Mouse (Mus musculus): ENCODE data around the gene Mthfr. TPM values are rescaled to one million over a fixed set of nuclear protein-coding genes. Genes with fewer than 3 reads are reported as not detected.
"Not testable (repeated sequence)": the region's sequence is repeated elsewhere in the genome, so short reads cannot be mapped to it uniquely, and the experiment has no call there.

Gene Mthfr
- total RNA-seq, 2 experiments from 2014 or later: 25.6 to 26.4 TPM

DNA sequence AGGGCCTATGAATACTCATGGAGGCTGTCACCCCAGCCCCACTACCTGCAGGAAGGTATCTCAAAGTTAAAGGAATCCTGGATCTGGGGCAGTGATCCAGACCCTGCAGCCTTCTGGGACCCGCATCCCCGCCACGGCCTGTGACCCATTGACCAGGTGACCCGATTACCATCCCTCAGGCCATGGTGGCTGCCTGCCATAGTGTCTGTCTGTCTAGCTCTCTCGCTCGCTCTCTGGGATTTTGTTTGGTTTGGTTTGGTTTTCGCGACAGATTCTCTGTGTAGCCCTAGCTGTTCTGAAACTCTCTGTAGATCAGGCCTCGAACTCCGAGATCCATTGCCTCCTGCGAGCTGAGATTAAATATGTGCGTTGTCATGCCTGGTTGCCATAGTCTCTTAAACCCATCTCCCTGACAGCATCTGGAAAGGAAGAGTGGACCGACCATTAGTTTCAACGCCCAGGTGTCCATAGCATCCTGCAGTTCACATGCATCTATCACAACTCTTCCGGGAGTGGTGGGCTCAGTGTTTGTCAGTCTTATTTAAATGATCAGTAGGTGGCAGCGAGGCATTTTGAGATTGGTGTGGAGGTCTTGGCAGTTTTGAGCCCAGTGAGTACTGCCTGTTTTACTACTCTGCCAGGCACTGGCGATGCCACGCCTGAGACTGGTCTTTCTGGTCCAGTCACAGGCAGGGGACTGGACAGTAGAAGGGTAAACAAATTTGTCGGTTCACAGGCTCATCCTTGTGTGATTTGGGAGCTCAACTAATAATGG is 564 bp downstream of the Mthfr start:
- peak in 1 of 2 experiments; percentile 25 for DNase-seq (ENCODE audit: low spot score in 2 of 2)

DNA sequence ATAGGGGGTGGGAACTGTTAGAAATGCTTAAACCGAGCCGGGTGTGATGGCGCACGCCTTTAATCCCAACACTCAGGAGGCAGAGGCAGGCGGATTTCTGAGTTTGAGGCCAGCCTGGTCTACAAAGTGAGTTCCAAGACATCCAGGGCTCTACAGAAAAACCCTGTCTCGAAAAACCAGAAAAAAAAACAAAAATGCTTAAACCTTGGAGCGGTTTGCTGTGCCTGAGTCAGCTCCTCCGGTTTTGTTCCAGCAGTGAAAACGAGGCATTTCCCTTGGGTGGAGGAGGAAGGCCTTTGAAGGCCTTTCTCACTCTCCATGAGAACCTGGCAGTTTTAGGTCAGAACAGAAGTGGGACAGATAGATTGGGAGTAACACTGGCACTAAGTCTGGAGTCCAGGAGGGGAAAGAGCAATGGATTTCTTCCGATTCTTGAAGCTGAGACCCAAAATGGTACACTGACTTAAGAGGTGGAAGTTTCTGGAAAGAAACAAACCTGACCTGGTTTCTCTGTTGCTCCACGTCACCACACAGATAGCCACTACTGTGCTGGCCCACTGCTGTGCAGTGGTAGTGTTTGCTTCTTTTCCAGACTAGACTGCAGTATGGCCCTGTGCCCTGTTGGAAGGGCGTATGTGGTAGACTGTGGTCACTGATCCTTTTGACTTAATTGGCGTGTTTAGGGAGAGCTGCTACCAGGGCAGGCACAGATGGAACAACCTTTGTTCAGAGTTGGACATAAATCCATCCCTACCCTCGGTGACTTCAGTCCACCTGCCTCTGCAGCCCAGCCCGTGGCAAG is 1.4 kb downstream of the Mthfr start:
- DNase-seq (ENCODE audit: low spot score in 2 of 2): no peak

DNA sequence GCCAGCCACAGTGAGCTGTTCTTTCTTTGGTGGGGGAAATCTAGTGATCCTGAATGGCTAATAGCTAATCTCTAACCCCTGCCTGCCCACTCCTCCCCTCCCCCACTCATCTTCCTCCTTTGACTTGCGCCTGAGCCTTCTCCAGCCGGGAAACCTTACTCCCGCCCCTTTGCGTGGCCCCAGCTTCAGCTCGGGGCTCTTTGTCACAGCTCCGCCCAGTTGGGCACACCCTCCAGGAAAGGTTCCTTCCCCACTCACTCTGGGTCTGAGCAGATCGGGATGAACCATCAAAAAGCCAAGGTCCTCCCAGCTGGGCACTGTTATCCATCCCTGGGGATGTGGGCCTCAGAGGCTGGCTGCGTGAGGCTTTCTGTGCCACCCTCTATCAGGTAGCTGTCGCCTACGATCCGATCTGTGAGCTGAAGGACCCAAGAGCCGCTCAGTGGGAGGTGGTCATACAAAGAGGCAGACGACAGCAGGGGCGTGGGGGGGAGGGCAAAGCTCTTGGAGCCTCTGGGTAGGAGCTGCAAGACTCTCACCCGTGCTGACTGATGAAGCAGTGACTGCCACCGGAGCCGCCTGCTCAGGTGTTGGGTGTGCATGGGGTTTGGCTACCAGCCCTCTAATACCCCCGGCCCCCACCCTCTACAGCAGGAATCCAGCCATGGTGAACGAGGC is 2.2 kb downstream of the Mthfr start:
- peak in 1 of 2 experiments; percentile 35 for DNase-seq (ENCODE audit: low spot score in 2 of 2)

DNA sequence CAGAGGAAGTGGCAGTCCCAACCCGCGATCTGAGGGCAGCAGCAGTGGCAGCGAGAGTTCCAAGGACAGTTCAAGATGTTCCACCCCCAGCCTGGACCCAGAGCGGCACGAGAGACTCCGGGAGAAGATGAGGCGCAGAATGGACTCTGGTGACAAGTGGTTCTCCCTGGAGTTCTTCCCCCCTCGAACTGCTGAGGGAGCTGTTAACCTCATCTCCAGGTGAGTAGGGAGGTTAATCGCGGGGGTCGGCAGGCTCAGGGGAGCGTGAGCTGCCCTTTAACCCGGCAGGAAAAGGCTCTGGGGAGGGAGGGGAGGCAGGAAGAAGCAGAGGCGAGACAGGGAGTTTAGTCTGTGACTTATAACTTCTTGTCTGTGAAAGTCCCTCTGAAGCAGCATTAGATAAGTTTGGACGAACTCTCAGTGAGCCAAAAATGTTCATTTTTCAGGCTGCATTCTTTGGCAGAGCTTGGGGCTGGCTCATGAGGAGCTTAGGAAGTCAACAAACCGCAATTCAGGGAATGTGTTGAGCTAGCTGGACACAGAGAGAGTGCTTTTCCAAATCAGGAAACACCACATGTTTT is 2.8 kb downstream of the Mthfr start:
- no peak for DNase-seq (ENCODE audit: low spot score in 2 of 2)

DNA sequence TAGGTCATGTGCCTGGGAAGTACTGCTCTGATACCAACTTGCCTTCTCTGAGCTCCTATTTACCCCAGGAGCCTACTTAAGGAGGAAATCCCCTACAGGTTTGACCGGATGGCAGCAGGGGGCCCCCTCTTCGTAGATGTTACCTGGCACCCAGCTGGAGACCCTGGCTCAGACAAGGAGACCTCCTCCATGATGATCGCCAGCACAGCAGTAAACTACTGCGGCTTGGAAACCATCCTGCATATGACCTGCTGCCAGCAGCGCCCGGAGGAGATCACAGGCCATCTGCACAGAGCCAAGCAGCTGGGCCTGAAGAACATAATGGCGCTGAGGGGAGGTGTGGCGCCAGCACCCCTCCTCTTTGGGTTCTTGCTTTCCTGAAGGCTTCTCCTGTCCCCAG is 4.5 kb downstream of the Mthfr start:
- DNase-seq (ENCODE audit: low spot score in 2 of 2): not testable (repeated sequence)

DNA sequence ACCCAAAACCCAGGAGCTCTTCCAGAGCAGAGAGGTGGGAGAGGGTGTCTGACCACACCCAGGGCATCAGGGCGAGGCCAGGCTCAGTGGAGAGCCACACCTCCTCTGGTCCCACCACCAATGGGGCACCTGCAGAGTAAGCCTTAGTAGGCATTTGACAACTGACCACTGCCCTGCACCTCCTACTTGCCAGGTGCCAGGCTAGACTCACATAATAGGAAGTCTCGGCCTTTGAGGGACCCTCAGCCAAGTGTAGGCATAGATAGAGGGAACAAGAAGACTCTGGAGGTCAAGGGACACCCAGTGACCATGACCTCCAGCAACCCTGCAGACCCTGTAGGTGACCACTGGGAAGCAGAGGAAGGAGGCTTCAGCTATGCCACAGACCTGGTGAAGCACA is 5.2 kb downstream of the Mthfr start:
- DNase-seq (ENCODE audit: low spot score in 2 of 2): no peak

DNA sequence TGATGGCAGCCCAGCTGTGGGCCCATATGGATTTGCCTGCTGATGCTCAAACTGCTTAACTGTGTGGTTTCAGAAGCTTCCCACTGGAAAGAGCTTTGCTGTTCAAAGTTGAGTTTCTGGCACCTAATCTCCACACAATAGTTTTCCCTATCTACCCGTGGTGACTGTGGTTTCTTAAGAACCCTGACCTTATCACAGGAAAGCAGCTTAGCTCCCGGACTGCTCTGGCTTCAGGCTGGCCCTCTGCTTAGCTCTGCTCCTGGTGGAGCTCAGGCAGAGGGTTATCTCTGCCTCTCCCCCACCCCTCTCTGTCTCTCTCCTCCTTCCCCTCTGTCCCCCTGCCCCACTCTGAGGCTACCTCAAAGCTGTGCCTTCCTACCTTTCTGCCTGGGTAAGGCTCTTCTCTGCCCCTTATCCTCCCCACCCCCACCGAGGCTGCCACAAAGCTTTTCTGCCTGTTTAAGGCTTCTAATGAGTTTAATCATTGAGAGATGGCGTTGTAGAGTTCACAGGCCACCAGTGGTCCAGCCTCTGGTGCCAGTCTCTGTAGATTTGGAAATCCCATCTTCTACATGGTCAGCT is 7.7 kb downstream of the Mthfr start:
- no peak for DNase-seq (ENCODE audit: low spot score in 2 of 2)

DNA sequence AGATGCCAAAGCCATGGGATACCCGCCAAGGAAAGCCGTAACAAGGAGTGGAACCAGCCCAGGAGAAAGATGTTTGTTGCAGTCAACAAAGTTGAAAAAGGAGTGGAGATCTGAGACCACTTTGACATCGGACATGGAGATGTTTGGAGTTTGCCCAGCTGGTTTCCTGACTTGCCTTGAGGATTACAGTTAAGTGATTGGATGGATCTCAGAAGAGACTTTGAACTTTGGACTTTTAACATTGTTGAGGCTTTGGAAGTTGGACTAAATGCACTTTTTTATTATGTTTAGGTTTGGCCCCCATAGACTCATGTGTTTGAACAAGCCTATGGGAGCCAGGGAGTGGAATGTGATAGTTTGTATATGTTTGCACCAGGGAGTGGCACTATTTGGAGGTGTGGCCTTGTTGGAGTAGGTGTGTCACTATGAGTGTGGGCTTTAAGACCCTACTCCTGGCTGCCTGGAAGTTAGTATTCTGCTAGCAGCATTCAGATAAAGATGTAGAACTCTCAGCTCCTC is 11.6 kb downstream of the Mthfr start:
- DNase-seq (ENCODE audit: low spot score in 2 of 2): not testable (repeated sequence)

DNA sequence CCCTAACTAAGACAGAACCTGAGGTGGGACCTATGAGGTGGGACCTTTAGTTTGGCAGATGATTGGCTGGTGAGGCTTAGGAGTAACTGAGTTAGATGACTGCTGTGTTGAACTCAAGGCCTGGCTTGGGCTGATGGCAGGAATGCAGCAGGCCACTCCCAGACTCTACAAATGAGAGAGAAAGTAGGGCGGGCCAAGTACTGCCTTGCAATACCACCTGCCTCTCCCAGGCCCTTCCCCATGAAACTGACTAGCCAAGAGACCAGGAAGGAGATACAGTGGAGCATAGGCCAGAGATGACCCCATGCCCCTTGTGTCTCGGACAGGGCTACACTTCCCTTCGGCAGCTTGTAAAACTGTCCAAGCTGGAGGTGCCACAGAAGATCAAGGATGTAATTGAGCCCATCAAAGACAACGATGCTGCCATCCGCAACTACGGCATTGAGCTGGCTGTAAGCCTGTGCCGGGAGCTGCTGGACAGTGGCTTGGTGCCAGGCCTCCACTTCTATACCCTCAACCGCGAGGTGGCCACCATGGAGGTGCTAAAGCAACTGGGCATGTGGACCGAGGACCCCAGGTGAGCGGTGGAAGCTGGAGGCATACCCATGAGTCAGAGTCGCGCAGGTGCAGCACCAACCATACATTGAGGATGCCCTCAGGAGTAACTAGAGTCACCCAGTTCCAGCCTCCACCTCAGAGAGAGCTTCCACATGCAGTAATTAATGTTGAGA is 12.3 kb downstream of the Mthfr start:
- no peak for DNase-seq (ENCODE audit: low spot score in 2 of 2)

DNA sequence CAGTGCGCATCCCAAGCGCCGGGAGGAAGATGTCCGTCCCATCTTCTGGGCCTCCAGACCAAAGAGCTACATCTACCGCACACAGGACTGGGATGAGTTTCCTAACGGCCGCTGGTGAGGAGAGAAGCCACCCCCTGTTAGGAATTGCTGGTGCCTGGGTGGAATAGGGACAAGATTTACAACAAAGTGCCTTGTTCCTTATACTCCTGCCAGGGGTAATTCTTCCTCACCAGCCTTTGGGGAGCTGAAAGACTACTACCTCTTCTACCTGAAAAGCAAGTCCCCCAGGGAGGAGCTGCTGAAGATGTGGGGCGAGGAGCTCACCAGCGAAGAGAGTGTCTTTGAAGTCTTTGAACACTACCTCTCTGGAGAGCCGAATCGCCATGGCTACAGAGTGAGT is 13.0 kb downstream of the Mthfr start:
- DNase-seq (ENCODE audit: low spot score in 2 of 2): no peak

DNA sequence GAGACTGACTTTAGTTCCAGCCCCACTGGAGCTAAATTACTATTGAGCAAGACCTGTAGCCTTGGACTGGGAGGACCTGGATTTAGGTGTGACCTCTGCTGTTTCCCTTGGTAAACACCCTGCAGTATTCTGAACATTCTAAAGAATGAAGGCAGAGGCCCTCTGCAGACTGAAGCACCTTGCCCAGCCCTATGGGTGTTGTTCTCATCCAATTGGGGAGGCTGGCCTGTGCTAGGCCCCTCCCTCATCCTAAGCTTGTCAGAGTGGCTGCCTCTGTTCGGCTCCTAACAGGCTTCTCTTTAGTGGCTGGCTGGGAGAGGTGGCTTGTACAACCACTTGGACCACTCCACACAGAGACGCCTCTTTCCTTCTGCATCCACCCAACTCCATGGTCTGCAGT is 14.1 kb downstream of the Mthfr start:
- no peak for DNase-seq (ENCODE audit: low spot score in 2 of 2)

DNA sequence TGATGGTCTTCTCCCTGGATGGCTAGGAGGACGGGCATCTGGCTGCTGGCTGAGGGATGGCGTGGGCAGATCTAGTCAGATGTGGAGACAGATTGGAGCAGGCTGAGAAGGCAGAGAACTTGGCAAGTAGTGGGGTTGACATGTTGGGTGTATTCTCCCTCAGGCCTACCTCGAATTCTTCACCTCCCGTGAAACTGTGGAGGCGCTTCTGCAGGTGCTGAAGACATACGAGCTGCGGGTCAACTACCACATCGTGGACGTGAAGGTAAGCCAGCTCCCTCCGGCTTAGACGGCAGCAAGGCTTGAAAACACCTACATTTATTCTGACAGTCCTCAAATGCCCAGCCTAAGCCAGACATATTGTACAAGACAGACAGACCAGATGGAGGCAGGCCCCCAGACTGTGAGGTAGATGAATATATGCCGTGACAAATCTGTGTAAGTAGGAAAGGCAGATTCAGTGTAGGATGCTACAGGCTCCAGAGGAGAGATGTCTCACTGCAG is 14.6 kb downstream of the Mthfr start:
- peak; percentile 73 to 79 for DNase-seq (ENCODE audit: low spot score in 2 of 2)

DNA sequence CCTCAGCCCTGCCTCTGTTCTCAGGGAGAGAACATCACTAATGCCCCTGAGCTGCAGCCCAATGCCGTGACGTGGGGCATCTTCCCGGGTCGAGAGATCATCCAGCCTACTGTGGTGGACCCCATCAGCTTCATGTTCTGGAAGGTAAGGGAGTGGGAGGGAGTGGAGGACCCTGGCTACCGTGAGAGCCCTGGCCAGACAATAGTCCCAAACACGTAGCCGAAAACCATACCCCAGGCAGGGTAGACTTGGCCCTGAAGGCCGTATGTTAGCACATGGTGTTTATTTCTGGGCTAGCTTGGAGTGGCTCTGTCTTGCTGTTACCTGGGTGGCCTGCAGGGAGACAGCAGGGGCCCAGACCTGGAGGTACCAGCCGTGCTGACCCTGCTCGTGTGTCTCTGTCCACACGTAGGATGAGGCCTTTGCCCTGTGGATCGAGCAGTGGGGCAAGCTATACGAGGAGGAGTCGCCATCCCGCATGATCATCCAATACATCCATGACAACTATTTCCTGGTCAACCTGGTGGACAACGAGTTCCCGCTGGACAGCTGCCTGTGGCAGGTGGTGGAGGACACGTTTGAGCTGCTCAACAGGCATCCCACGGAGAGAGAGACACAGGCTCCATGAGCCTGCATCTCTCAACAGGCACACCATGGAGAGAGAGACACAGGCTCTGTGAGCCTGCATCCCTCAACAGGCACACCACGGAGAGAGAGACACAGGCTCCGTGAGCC is 16.3 kb downstream of the Mthfr start:
- DNase-seq (ENCODE audit: low spot score in 2 of 2): no peak

DNA sequence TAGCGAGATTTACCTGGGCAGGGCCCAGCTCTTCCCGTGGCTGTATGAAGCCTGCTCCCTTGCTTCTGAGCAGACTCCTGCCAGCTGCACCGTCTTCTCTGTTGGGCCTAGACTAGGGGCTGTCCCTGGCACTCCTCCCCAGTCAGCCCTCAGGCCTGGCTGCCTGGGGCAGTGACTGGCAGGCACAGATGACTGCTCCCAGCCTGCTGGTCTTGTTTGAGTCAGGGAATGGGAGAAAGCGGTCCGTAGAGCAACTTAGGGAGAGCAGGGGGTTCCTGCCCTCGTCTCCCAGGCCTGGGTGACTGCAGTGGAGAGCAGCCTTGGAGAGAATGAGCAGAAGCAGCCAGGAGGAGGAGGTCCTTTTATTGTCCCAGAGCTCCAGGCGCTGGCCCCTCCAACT is 17.4 kb downstream of the Mthfr start:
- no peak for DNase-seq (ENCODE audit: low spot score in 2 of 2)

DNA sequence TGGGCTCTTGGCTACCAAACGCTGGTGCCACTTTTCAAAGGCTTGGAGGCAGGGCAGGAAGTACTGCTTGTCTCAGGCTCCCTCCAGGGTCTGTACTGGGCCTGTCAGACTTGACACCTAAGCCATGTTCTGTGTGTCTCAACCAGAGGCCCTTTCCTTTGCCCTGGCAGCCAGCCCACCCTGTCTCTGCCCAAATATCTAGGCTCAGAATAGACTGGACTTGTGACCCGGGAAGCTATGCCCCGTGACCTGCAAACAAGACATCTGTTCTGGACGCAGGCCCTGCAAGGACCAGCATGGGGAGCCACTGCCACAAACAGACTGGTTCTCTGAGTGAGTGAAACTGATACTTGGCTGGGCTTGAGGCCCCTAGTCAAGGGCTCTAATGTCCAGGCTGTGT is 17.9 kb downstream of the Mthfr start:
- DNase-seq (ENCODE audit: low spot score in 2 of 2): no peak

DNA sequence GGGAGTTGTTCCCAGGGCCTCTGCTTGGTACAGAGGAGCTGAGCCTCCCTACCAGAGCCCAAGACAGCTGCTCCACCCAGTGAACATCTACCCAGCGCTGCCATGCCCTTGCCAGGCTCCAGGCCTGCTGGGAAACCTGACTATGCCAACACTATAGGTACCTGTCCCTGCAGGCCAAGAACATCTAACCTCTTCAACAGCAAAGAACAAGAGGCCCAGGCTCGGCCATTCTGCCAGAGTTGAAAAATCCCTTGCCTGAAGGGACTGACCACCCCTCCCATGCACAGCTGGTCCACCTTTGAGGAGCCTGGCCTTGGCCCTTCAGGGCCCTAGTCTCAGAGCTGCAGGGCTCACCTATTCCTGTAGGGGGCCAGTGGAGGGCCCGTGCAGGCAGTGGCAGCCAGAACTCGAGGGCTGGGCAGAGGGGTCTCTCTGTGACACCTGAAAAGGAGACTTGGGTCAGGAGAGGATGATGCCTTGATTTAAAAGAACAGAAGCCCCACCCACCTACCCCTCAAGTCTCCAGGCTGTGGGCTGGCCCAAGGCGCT is 18.9 kb downstream of the Mthfr start:
- no peak for DNase-seq (ENCODE audit: low spot score in 2 of 2)

DNA sequence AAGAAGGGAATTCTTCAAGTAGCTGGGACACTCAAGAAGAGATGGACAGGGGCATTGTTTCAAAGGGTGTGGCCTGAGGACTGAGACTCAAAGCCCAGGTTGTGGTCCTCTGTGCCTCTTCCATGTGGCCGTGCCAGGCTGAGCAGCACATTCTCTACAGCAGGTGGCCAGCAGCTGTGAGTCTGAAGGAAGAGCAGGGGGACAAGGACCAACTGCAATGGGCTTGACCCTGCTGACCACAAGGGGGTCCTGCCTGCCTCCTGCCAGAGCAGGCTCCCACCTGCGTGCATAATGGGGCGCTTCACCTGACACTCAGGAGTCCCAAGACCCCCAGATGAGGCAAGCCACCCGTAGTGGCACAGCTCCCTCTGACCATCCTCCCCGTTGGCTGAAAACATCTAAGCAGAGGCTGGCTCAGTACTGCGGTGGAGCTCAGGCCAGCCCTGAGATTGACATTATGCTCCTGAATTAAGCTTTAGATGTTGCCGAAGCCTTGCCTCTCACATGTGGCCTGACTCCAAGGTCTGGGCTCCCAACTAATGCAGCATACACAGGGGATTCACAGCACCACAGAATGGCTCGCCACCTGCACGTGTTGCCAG is 19.4 kb downstream of the Mthfr start:
- DNase-seq (ENCODE audit: low spot score in 2 of 2): no peak

DNA sequence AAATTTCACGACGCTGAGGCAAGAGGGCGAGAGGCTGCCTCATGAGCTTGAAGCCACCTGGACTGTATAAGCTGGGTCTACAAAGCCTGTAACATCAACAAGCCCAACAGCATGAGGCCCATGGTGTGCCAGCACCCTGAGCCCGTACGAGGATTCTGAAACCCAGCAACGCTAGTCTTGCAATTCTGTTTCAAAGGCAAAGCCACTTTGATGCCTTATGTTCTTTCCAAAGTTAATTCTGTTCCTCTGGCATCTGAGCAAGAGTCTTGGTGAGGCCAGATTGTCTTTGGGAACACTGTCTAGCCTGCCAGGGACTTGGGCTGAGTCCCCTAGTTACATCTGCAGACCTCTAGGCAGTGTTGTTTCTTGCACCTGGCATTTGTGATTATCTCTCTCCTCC is 20.1 kb downstream of the Mthfr start:
- DNase-seq (ENCODE audit: low spot score in 2 of 2): peak; percentile 55 to 71
